Mouse (Mus musculus) brown adipose tissue, adult 24 weeks (tissue): ENCODE results near the gene Neurl2. TPM values are rescaled to one million over a fixed set of nuclear protein-coding genes. Genes with fewer than 3 reads are reported as not detected.

Experiments
- H3K27ac ChIP-seq: fragments of 200-500 bp; replicated peaks from 2 replicates; pipeline ENCODE4 v1.5.1; 2012; ENCODE audit warnings: low read depth, mild to moderate bottlenecking, low read length
- H3K4me1 ChIP-seq: fragments of 200-500 bp; 2 replicates; pipeline ENCODE4 v1.6.1; 2012; ENCODE audit warnings: low read length, mixed read lengths; ENCODE audit not compliant: control insufficient read depth, insufficient read depth, insufficient read length
- H3K4me3 ChIP-seq: fragments of 200-500 bp; 2 replicates; pipeline ENCODE4 v1.5.1; 2012; ENCODE audit warnings: low read depth, mild to moderate bottlenecking, low read length, moderate library complexity; ENCODE audit not compliant: insufficient read depth
- polyA plus RNA-seq: library from polyadenylated mRNA; stranded (reverse); fragments of >200 nt; gene quantifications from 2 replicates; pipeline ENCODE4 v1.2.4, GENCODE M21; 2012; ENCODE audit not compliant: missing spikeins, insufficient read depth, insufficient read length

The Neurl2 gene
- polyA plus RNA-seq, 1 experiment: 4.1 TPM

GRCm38 (mm10) chr2:164790451-164790850, 42.8 kb downstream of the Neurl2 start:
- peaks cover 16% of the 10 kb centered on the region for H3K4me1 ChIP-seq
- H3K4me3 ChIP-seq: no peak overlapping the region
- H3K27ac ChIP-seq: peak overlapping the region; percentile 8; the same call in 1 of the 2 replicates

GRCm38 (mm10) chr2:164788411-164788810, 44.8 kb downstream of the Neurl2 start:
- Histone ChIP-seq H3K27ac (no peak overlapping the region), H3K4me1 (peaks cover 18% of the 10 kb centered on the region), H3K4me3 (no peak overlapping the region)

GRCm38 (mm10) chr2:164787779-164788178, 45.5 kb downstream of the Neurl2 start:
- H3K4me3 ChIP-seq: peak overlapping the region; percentile 0; the same call in 1 of the 2 replicates
- H3K27ac ChIP-seq: 0 out of 2 replicates have a peak overlapping the region, but pooled peaks have one; percentile 21
- peaks cover 18% of the 10 kb centered on the region for H3K4me1 ChIP-seq

GRCm38 (mm10) chr2:164787032-164787431, 46.2 kb downstream of the Neurl2 start:
- Histone ChIP-seq H3K4me1 (peaks cover 15% of the 10 kb centered on the region), H3K4me3 (peak overlapping the region; percentile 72), H3K27ac (peak overlapping the region; percentile 52; the same call in 1 of the 2 replicates)

GRCm38 (mm10) chr2:164786388-164786885, 46.8 kb downstream of the Neurl2 start:
- Histone ChIP-seq H3K4me3 (peak overlapping the region; percentile 72), H3K27ac (peak overlapping the region; percentile 52), H3K4me1 (peaks cover 15% of the 10 kb centered on the region)

- H3K4me3 ChIP-seq: peak within 1 kb of the TSS; percentile 72
- H3K4me1 ChIP-seq: peaks cover 13% of the 10 kb centered on the region
- peak within 1 kb of the TSS; percentile 69 for H3K27ac ChIP-seq
These were observed 47.5 kb downstream of the Neurl2 start, which contains the start of gene Snx21 for GRCm38 (mm10) chr2:164785481-164786387. TSS of gene Snx21 (plus strand) at chr2:164785823.

- Histone ChIP-seq H3K4me1 (peaks cover 13% of the 10 kb centered on the region), H3K27ac (peak overlapping the region; percentile 69), H3K4me3 (peak overlapping the region; percentile 72)
These were observed 48.3 kb downstream of the Neurl2 start for GRCm38 (mm10) chr2:164784869-164785420.

GRCm38 (mm10) chr2:164783926-164784581, 49.2 kb downstream of the Neurl2 start:
- Histone ChIP-seq H3K4me3 (no peak overlapping the region), H3K4me1 (peaks cover 17% of the 10 kb centered on the region), H3K27ac (no peak overlapping the region)

- Histone ChIP-seq H3K27ac (no peak overlapping the region), H3K4me1 (peaks cover 11% of the 10 kb centered on the region), H3K4me3 (no peak overlapping the region)
These were observed 51.4 kb downstream of the Neurl2 start for GRCm38 (mm10) chr2:164781876-164782275.

Other genes with a start within 250 kb of the Neurl2 start
- not detected in 2 replicates for gene Wfdc6a, start 248.0 kb downstream of the Neurl2 start, polyA plus RNA-seq
- not detected in 2 replicates for gene Eppin, start 239.9 kb downstream of the Neurl2 start, polyA plus RNA-seq
- not detected in 2 replicates for gene Wfdc6b, start 219.9 kb downstream of the Neurl2 start, polyA plus RNA-seq
- gene Wfdc8, start 219.8 kb downstream of the Neurl2 start, polyA plus RNA-seq: not detected in 2 replicates
- not detected in 2 replicates for gene Wfdc16, start 194.7 kb downstream of the Neurl2 start, polyA plus RNA-seq
- gene Wfdc10, start 177.4 kb downstream of the Neurl2 start, polyA plus RNA-seq: not detected in 2 replicates
- not detected in 2 replicates for gene Wfdc9, start 176.9 kb downstream of the Neurl2 start, polyA plus RNA-seq
- gene Wfdc11, start 159.4 kb downstream of the Neurl2 start, polyA plus RNA-seq: not detected in 2 replicates
- gene Wfdc13, start 148.3 kb downstream of the Neurl2 start, polyA plus RNA-seq: not detected in 2 replicates
- not detected in 2 replicates for gene Spint4, start 135.0 kb downstream of the Neurl2 start, polyA plus RNA-seq
- gene Spint5, start 118.2 kb downstream of the Neurl2 start, polyA plus RNA-seq: not detected in 2 replicates
- not detected in 2 replicates for gene Wfdc3, start 87.5 kb downstream of the Neurl2 start, polyA plus RNA-seq
- gene Dnttip1, start 87.5 kb downstream of the Neurl2 start, polyA plus RNA-seq: 12.7 and 16.6 TPM in 2 replicates
- gene Ube2c, start 63.6 kb downstream of the Neurl2 start, polyA plus RNA-seq: 1.4 and 3.8 TPM in 2 replicates
- 204 and 410 TPM in 2 replicates for gene Tnnc2, start 53.5 kb downstream of the Neurl2 start, polyA plus RNA-seq
- gene Snx21, start 47.6 kb downstream of the Neurl2 start, polyA plus RNA-seq: 28.2 and 36.8 TPM in 2 replicates
- 15.5 and 16.3 TPM in 2 replicates for gene Acot8, start 28.6 kb downstream of the Neurl2 start, polyA plus RNA-seq
- 1.5 and 3.6 TPM in 2 replicates for gene Zswim3, start 28.4 kb downstream of the Neurl2 start, polyA plus RNA-seq
- gene Zswim1, start 10.8 kb downstream of the Neurl2 start, polyA plus RNA-seq: 4.1 and 5.3 TPM in 2 replicates
- not detected in 2 replicates for gene Spata25, start 4.9 kb downstream of the Neurl2 start, polyA plus RNA-seq
- 44.9 and 55.0 TPM in 2 replicates for gene Ctsa, start 583 bp downstream of the Neurl2 start, polyA plus RNA-seq
- 59.0 and 82.5 TPM in 2 replicates for gene Pltp, start 24.3 kb upstream of the Neurl2 start, polyA plus RNA-seq
- 21.6 and 25.6 TPM in 2 replicates for gene Pcif1, start 45.8 kb upstream of the Neurl2 start, polyA plus RNA-seq
- 6.2 and 6.9 TPM in 2 replicates for gene Zfp335, start 78.3 kb upstream of the Neurl2 start, polyA plus RNA-seq
- gene Mmp9, start 107.3 kb upstream of the Neurl2 start, polyA plus RNA-seq: 5.8 and 6.9 TPM in 2 replicates
- gene Slc12a5, start 127.3 kb upstream of the Neurl2 start, polyA plus RNA-seq: 1.2 and 1.3 TPM in 2 replicates
- 7.5 TPM in 2 replicates for gene Ncoa5, start 201.4 kb upstream of the Neurl2 start, polyA plus RNA-seq
- 1.2 and 2.2 TPM in 2 replicates for gene Cd40, start 222.2 kb upstream of the Neurl2 start, polyA plus RNA-seq